Mouse (Mus musculus): Measurements from ENCODE around the gene Dph2. TPM values are rescaled to one million over a fixed set of nuclear protein-coding genes. Genes with fewer than 3 reads are reported as not detected.

Dph2 gene
- polyA plus RNA-seq, 1 experiment from 2014 or later, result 22.4 TPM

DNA sequence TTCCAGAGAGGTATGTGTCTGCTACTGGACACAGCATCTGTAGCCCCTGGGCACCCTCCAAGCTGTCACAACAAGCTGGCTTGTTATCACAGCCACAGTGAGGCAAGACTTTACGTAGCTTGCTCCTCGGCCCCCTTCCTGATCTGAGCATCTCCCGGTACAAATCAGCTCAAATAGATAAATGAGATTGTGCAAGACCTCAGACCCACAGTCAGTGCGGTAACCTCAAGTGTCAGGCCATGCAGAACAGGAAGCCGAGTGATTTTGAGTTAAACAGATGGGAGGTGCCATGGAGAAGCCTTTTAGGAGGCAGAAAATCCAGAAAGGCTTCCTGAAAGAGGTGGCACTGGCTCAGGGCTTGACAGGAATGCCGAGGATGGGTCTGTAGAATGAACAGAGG, 24.8 kb downstream of the Dph2 start:
- no peak overlapping the region for H3K27ac ChIP-seq
- 0 out of 2 replicates have a peak, but pooled peaks cover 2% of the 10 kb centered on the region for H3K36me3 ChIP-seq
- ATAC-seq (ENCODE audit: low FRiP score), result no peak
- WGBS, result 73% methylated on average over 6 of the region's 6 CpGs
- H3K9me3 ChIP-seq (replicated peaks), result no peaks in the 10 kb centered on the region
- H3K4me3 ChIP-seq, result no peak overlapping the region
- peaks cover 24% of the 10 kb centered on the region for H3K4me1 ChIP-seq
- no peak overlapping the region for H3K9ac ChIP-seq
- H3K27me3 ChIP-seq, result 0 out of 2 replicates have a peak, but pooled peaks cover 5% of the 10 kb centered on the region
- no peak overlapping the region for H3K4me2 ChIP-seq (replicated peaks)

DNA sequence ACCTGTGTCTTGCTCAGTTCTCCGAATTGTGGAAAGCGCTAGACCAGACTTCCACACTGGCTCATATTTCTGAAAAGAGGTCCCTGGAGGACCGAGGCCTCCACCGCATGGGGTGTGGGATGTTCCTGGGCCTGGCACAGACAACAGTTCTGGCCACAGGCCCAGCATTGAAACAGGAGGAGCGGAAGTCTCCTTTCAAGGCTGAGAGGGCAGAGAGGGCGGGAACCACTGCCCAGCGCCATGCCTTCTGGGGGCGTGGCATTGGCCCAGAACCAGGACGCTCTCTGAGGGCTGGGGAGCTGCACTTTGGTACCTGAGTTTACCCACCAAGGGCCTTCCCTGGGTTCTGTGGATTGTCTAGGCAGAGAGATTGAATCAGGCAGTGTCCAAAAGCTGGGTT, 25.7 kb downstream of the Dph2 start:
- 0 out of 2 replicates have a peak, but pooled peaks cover 5% of the 10 kb centered on the region for H3K27me3 ChIP-seq
- H3K9me3 ChIP-seq (replicated peaks), result no peaks in the 10 kb centered on the region
- no peak overlapping the region for H3K4me2 ChIP-seq (replicated peaks)
- H3K36me3 ChIP-seq, result 0 out of 2 replicates have a peak, but pooled peaks cover 2% of the 10 kb centered on the region
- H3K4me1 ChIP-seq, result peaks cover 24% of the 10 kb centered on the region
- no peak overlapping the region for H3K4me3 ChIP-seq
- 64% methylated on average over 9 of the region's 9 CpGs for WGBS
- ATAC-seq (ENCODE audit: low FRiP score), result no peak
- H3K9ac ChIP-seq, result no peak overlapping the region
- no peak overlapping the region for H3K27ac ChIP-seq

DNA sequence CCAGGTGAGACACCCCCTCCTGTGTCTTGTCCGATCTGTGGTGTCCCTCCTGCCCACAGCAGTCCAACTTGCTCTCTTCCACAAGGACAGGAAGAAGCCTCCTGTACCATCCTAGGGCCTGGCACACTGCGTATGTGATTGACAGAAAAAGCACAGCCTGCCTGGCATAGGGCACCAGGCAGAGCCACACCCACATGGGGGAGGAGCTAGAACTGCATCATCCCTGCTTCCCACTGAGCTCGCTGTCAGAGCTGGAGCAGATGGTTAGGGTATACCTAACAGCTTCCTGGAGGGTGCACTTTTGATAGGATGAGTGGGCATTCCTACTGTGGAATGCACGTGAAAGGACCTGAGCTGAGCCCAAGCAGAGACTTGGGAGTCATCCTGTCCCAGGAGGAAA, 29.0 kb downstream of the Dph2 start:
- ATAC-seq (ENCODE audit: low FRiP score), result peak; percentile 55
- Histone ChIP-seq H3K27ac (no peak overlapping the region), H3K9me3 (replicated peaks) (no peaks in the 10 kb centered on the region), H3K9ac (no peak overlapping the region), H3K4me2 (replicated peaks) (no peak overlapping the region), H3K27me3 (0 out of 2 replicates have a peak, but pooled peaks cover 5% of the 10 kb centered on the region), H3K4me1 (peaks cover 9% of the 10 kb centered on the region), H3K36me3 (0 out of 2 replicates have a peak, but pooled peaks cover 2% of the 10 kb centered on the region), H3K4me3 (no peak overlapping the region)
- WGBS, result 38% methylated on average over 4 of the region's 4 CpGs

DNA sequence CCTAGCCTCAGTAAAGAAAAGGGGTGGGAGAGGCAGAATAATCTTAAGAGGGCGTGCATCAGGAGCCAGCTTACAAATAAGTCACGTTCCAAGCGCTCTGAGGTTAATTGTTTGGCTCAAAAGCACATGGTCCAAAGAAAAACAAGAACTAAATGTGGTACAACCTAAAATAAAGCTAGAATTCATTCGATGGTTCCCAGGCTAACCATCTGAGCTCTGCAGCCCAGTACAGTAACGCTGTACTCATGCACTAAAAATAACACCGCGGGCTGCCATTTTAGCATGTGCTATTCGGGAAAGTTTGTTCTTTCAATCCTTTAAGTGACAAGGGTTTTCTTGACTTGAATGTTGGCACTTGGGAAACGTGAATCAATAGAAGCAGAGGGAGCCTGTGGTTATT, 31.3 kb downstream of the Dph2 start:
- Histone ChIP-seq H3K4me2 (replicated peaks) (no peak overlapping the region), H3K27me3 (no peaks in the 10 kb centered on the region), H3K9me3 (replicated peaks) (no peaks in the 10 kb centered on the region), H3K27ac (no peak overlapping the region), H3K36me3 (0 out of 2 replicates have a peak, but pooled peaks cover 2% of the 10 kb centered on the region), H3K4me3 (no peak overlapping the region), H3K4me1 (peaks cover 1% of the 10 kb centered on the region), H3K9ac (no peak overlapping the region)
- no peak for ATAC-seq (ENCODE audit: low FRiP score)
- 87% methylated on average over 9 of the region's 9 CpGs for WGBS

DNA sequence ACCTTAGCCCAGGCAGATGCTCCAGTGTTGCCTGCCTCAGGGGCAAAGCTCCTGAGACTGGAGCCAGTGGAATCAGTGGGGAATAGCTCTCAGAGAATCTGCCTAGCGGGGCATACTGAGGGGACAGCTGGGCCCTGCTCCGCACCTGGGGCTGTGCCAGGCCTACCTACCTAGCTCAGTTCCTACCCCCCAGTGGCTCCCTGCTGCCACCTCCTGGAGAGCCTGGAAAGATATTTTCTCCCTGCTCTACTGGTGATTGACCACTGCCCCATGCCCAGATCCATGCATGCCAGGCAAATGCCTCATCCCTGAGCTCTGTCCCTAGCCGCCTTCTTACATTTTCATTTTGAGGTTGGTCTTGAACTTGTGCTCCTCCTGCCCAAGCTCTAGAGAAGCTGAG, 33.0 kb downstream of the Dph2 start:
- Histone ChIP-seq H3K27me3 (no peaks in the 10 kb centered on the region), H3K4me1 (peaks cover 7% of the 10 kb centered on the region), H3K4me2 (replicated peaks) (no peak overlapping the region), H3K27ac (no peak overlapping the region), H3K4me3 (no peak overlapping the region), H3K36me3 (no peaks in the 10 kb centered on the region), H3K9me3 (replicated peaks) (no peaks in the 10 kb centered on the region), H3K9ac (no peak overlapping the region)
- peak; percentile 39; the same call in 1 of the 2 replicates for ATAC-seq (ENCODE audit: low FRiP score)
- WGBS, result 59% methylated on average over 3 of the region's 3 CpGs

DNA sequence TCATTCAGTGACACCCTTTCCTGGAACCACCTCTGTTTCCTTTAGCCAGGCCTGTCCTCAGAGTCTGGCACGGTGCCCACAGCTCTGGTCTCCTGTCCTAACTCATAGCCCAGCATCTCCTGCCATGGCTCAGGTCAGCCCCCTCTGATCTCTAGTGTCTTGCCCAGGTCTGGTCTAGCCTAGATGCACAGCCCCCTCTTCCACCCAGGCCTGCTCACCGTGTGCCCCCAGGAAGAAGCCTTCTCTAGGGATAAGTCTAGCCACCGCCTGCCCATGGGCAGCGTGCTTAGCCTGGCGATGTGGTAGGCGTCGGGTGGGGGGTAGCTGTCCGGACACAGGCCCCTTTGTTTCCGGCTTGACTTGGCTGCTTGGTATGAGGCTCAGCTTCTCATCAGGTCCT, 36.7 kb downstream of the Dph2 start:
- H3K9ac ChIP-seq, result no peak overlapping the region
- WGBS, result 69% methylated on average over 9 of the region's 9 CpGs
- no peaks in the 10 kb centered on the region for H3K36me3 ChIP-seq
- no peak overlapping the region for H3K4me2 ChIP-seq (replicated peaks)
- peaks cover 15% of the 10 kb centered on the region for H3K4me1 ChIP-seq
- ATAC-seq (ENCODE audit: low FRiP score), result 0 out of 2 replicates have a peak, but pooled peaks have one; percentile 27
- no peak overlapping the region for H3K27ac ChIP-seq
- no peaks in the 10 kb centered on the region for H3K27me3 ChIP-seq
- H3K9me3 ChIP-seq (replicated peaks), result no peaks in the 10 kb centered on the region
- no peak overlapping the region for H3K4me3 ChIP-seq

DNA sequence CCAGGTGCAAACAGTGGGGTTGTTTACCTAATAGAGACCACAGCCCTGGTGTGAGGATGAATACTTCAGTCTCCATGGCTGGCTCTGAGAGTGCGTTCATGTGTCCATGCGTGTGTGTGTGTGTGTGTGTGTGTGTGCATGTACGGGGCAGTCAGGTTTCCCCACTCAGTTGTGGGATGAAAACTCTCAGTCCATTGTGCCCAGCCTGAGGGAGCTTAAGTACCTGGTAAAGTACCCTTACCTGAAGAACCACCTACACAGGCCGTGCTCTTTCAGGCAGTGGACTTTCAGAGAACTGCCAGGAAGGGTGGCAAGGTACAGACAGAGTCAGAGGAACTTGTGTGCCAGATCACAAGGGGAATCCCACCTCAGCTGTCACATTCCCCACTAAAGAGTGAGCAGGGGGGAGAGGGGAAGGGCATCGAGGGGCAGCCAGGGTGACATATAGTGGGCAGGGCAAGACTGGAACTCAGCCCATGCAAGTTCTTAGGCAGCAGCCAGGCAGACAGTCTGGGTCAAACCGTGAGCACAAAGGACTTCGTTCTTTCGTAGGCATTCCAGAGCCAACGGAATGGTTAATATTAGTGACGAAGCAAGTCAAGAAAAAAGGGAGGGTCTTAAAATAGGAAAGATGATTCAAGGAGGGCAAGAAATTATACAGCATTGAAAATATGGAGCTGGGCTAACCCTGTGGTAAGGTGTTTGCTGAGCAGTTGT, 39.5 kb downstream of the Dph2 start:
- H3K9me3 ChIP-seq (replicated peaks), result no peaks in the 10 kb centered on the region
- H3K27ac ChIP-seq, result no peak overlapping the region
- 88% methylated on average over 10 of the region's 10 CpGs for WGBS
- H3K4me2 ChIP-seq (replicated peaks), result no peak overlapping the region
- no peak overlapping the region for H3K4me3 ChIP-seq
- H3K27me3 ChIP-seq, result no peaks in the 10 kb centered on the region
- H3K4me1 ChIP-seq, result peaks cover 29% of the 10 kb centered on the region
- ATAC-seq (ENCODE audit: low FRiP score), result no peak
- no peaks in the 10 kb centered on the region for H3K36me3 ChIP-seq
- no peak overlapping the region for H3K9ac ChIP-seq

DNA sequence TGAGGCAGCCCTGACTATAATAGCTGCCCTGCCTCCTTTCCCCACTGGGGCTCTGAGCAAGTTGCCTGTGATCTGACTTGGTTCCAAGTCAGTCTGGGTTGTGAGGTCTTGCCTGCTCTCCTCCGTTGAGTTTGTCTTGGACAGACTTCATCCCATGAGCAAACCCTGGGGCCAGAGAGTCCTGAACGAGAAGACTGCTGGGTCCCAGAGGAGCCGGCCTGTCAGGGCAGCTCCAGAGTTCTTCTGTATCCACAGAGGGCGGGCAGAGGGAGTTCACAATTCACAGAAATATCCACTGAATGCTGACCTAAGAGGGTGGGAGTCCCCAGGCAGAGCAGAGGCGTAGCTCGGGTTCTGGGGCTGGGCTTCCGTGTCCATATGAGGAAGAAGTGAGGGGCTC, 41.0 kb downstream of the Dph2 start:
- ATAC-seq (ENCODE audit: low FRiP score), result no peak
- no peak overlapping the region for H3K4me2 ChIP-seq (replicated peaks)
- H3K36me3 ChIP-seq, result no peaks in the 10 kb centered on the region
- 76% methylated on average over 7 of the region's 7 CpGs for WGBS
- peaks cover 36% of the 10 kb centered on the region for H3K4me1 ChIP-seq
- no peak overlapping the region for H3K4me3 ChIP-seq
- H3K27me3 ChIP-seq, result no peaks in the 10 kb centered on the region
- H3K27ac ChIP-seq, result no peak overlapping the region
- no peaks in the 10 kb centered on the region for H3K9me3 ChIP-seq (replicated peaks)
- H3K9ac ChIP-seq, result no peak overlapping the region

DNA sequence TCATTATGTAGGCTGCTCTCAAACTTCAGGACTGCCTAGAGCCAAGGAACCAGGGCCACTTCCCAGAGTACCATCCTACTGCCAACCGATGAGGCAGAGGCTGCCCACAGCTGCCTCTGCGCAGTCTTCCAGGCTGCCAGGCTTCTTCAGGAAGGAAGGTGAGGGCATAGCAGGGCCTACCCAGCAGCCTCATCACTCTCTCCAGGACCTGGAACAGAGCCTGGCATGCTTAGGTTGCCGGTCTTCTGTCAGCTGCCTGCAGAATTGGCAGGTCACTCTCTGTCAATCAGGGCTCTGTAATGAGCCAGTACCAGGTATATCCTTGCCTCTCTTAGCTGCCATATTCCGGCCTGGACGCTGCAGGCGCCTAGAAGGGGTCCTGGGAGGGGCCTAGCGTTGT, 41.7 kb downstream of the Dph2 start:
- no peak for ATAC-seq (ENCODE audit: low FRiP score)
- Histone ChIP-seq H3K4me2 (replicated peaks) (no peak overlapping the region), H3K9me3 (replicated peaks) (no peaks in the 10 kb centered on the region), H3K9ac (no peak overlapping the region), H3K4me1 (peaks cover 32% of the 10 kb centered on the region), H3K36me3 (no peaks in the 10 kb centered on the region), H3K27ac (no peak overlapping the region), H3K27me3 (no peaks in the 10 kb centered on the region), H3K4me3 (no peak overlapping the region)
- 84% methylated on average over 7 of the region's 7 CpGs for WGBS

DNA sequence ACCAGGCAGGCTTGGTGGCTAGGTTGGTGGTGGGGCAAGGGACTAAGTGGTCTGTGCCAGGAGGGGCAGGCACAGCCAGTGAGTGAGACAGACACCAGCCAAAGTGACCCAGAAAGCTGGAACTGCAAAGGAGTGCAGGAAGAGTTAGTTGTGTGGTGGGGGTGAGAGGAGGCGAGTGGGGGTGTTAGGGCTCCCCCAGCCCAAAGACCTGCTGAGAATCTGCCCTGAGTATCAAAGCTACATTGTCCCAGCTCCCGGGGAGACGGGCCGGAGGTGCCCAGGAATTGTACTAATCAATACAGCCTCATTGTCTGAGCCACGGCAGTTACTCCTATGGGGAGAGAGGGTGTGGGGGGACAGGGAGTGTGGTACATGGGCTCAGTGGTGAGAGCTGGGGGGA, 42.3 kb downstream of the Dph2 start:
- WGBS, result 26% methylated on average over 5 of the region's 5 CpGs

DNA sequence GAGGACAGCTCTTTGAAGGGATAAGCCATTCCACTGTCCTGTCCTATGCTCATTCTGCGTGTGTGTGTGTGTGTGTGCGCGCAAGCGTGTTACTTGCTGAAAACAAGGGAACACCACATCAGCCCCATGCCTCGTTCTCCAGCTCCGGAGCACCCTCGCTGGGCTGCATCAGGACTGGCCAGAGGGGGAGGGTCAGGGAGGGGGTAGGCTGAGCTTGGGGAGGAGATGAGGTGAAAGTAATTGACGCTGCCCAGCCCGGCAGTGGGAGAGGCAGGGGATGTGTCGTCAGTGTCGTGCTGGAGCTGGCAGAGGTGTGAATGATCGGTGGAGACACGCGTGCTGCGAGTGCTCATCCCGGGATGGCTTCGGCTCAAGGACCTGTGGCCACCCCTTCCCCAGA, 42.8 kb downstream of the Dph2 start:
- Histone ChIP-seq H3K9me3 (replicated peaks) (no peaks in the 10 kb centered on the region), H3K4me1 (peaks cover 31% of the 10 kb centered on the region), H3K27ac (peak overlapping the region; percentile 55), H3K9ac (peak overlapping the region; percentile 23; the same call in 1 of the 2 replicates), H3K27me3 (no peaks in the 10 kb centered on the region), H3K36me3 (no peaks in the 10 kb centered on the region), H3K4me2 (replicated peaks) (peak overlapping the region; percentile 22), H3K4me3 (no peak overlapping the region)
- ATAC-seq (ENCODE audit: low FRiP score), result 0 out of 2 replicates have a peak, but pooled peaks have one; percentile 35
- 46% methylated on average over 17 of the region's 17 CpGs for WGBS

More for the DNA sequence above, 42.3 kb downstream of the Dph2 start:
- H3K4me2 ChIP-seq (replicated peaks), result peak overlapping the region; percentile 22
- peaks cover 31% of the 10 kb centered on the region for H3K4me1 ChIP-seq
- no peaks in the 10 kb centered on the region for H3K36me3 ChIP-seq
- no peak overlapping the region for H3K4me3 ChIP-seq
- peak; percentile 55 for ATAC-seq (ENCODE audit: low FRiP score)
- no peaks in the 10 kb centered on the region for H3K27me3 ChIP-seq
- peak overlapping the region; percentile 23; the same call in 1 of the 2 replicates for H3K9ac ChIP-seq
- H3K27ac ChIP-seq, result peak overlapping the region; percentile 55
- H3K9me3 ChIP-seq (replicated peaks), result no peaks in the 10 kb centered on the region

DNA sequence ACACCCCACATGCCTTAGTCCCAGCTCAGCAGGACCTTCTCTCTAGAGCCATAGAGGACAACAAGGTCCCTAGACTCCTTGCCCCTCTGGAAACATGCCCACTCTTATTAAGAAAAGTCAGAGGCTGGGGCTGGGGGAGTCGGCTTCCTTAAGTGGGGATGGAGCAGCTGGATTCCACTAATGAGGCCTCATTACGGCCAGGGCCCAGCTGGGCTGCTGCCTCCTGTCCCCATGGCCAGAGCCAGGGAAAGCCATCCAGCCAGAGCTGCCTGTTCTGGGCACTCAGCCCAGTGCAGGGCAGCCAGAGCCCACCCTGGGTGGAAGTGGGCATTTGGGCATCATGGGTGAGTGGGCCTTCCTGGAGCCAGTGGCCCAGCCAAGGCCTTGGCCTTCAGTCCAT, 44.8 kb downstream of the Dph2 start:
- Histone ChIP-seq H3K4me1 (peaks cover 31% of the 10 kb centered on the region), H3K9me3 (replicated peaks) (no peaks in the 10 kb centered on the region), H3K9ac (no peak overlapping the region), H3K4me2 (replicated peaks) (no peak overlapping the region), H3K4me3 (no peak overlapping the region), H3K36me3 (no peaks in the 10 kb centered on the region), H3K27ac (0 out of 2 replicates have a peak overlapping the region, but pooled peaks have one; percentile 17), H3K27me3 (no peaks in the 10 kb centered on the region)
- peak; percentile 35; the same call in 1 of the 2 replicates for ATAC-seq (ENCODE audit: low FRiP score)
- WGBS, result 45% methylated on average over 2 of the region's 2 CpGs

DNA sequence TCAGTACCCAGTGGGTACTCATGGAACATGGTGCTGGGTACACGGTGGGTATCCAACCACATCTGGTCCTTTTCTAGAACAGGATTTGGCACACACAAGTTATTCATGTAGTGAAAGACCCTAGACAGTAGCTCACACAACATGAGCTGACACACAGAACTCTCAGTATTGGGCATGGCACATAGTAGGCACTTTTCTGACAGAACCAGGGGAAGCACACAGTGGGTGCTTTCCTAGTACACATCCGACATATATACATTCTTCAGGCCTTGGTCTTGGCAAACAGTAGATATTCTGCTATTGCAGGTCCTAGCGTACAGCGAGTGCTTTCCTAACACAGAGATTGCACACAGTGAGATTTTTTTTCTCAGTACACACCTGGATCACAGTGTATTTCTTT, 45.6 kb downstream of the Dph2 start:
- 95% methylated on average over 4 of the region's 4 CpGs for WGBS
- H3K4me2 ChIP-seq (replicated peaks), result no peak overlapping the region
- no peak for ATAC-seq (ENCODE audit: low FRiP score)

More for the DNA sequence above, 45.6 kb downstream of the Dph2 start:
- H3K9me3 ChIP-seq (replicated peaks), result no peaks in the 10 kb centered on the region
- H3K27me3 ChIP-seq, result no peaks in the 10 kb centered on the region
- H3K9ac ChIP-seq, result no peak overlapping the region
- H3K27ac ChIP-seq, result no peak overlapping the region
- no peak overlapping the region for H3K4me3 ChIP-seq
- peaks cover 31% of the 10 kb centered on the region for H3K4me1 ChIP-seq
- H3K36me3 ChIP-seq, result no peaks in the 10 kb centered on the region

Data from hindbrain, embryonic 12.5 days (tissue).